Mouse (Mus musculus): ENCODE results near the gene Me3. TPM values are rescaled to one million over a fixed set of nuclear protein-coding genes. Genes with fewer than 3 reads are reported as not detected.
"Not testable (repeated sequence)": the region's sequence is repeated elsewhere in the genome, so short reads cannot be mapped to it uniquely, and the experiment has no call there.

The Me3 gene
- total RNA-seq, 2 experiments from 2014 or later: 0.26 TPM; not detected in 1

- no peak for ATAC-seq (replicated peaks; ENCODE audit: low FRiP score, poor library complexity, severe bottlenecking)
Observed at GRCm38 (mm10) chr7:89720256-89720655, 88.1 kb downstream of the Me3 start.

GRCm38 (mm10) chr7:89726712-89727111, 94.5 kb downstream of the Me3 start:
- no peak for ATAC-seq (replicated peaks; ENCODE audit: low FRiP score, poor library complexity, severe bottlenecking)

DNA sequence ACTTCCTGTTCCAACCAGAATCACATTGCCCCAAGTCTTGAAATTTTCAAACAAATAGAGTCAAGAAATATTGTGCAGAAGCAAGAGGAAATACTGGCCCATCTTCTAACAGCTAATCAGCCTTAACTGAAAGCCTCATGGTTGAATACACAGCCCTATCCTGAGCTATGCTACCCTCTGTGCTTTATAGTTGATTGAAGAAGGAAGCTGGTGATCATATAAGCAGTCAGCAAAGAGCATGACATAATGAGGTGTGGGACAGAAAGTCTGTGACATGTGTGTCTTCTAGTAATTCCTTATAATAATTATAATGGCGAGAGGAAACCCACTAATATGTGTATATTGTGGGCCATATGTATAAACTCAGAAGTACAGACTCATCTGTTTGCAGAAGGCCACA, 95.4 kb downstream of the Me3 start:
- no peak for ATAC-seq (replicated peaks; ENCODE audit: low FRiP score, poor library complexity, severe bottlenecking)

- no peak for ATAC-seq (replicated peaks; ENCODE audit: low FRiP score, poor library complexity, severe bottlenecking)
Observed at GRCm38 (mm10) chr7:89728393-89728792, 96.2 kb downstream of the Me3 start.

DNA sequence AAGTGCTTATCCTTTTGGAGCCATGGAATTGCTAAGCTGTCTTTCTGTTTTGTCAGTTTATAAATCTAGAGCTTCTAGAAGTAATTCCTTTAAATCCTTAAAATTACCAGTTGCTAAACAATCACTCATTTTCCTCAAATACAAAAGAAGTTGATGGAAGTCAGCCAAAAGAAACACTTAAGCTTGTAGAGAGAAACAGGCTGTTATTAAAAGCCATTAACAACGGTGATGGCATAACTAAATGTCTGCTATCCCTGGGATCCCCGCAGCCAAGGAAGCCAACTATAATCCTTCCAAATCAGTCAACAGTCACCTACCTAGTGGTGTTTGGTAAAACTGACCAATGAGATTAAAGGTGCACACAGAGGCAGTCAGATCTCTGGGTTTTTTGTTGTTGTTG, 98.3 kb downstream of the Me3 start:
- ATAC-seq (replicated peaks; ENCODE audit: low FRiP score, poor library complexity, severe bottlenecking): no peak

GRCm38 (mm10) chr7:89731115-89731514, 98.9 kb downstream of the Me3 start:
- ATAC-seq (replicated peaks; ENCODE audit: low FRiP score, poor library complexity, severe bottlenecking): not testable (repeated sequence)

DNA sequence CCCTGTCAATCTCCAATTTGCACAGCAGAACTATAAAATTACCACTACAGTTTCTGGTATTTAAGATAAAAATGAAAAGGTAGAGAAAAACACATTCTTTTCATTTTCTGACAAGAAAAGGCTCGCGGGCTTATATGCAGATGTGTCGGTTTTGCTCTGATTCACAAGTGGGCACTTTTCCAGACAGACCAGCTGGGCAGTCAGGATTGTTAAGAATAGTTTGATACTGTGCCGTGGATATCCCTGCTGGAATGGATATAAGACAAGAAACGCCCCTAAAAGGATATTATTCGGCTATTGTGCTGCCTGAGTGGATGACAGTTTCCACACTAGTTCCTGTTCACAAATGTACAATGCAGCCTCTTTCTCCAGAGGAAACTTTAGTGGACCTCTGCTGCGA, 116.2 kb downstream of the Me3 start:
- ATAC-seq (replicated peaks; ENCODE audit: low FRiP score, poor library complexity, severe bottlenecking): no peak

DNA sequence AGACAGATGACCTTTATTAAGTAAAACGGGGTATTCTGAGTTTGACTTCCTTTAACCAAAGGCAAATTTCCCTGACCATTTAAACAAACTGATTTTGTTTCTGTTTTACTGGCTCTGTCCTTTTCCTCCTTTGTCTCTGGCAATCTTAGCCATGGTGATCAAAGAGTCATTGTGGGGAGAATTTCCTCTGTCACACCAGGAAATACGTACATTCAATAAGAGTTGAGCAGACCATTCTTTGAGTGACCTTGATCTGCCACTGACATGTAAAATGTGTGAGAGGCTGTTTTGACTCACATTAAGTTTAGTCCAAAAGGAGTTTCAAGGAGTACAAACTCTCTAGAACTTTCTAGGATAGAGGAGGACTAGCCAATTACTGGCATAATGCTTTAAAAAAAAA, 117.0 kb downstream of the Me3 start:
- no peak for ATAC-seq (replicated peaks; ENCODE audit: low FRiP score, poor library complexity, severe bottlenecking)

DNA sequence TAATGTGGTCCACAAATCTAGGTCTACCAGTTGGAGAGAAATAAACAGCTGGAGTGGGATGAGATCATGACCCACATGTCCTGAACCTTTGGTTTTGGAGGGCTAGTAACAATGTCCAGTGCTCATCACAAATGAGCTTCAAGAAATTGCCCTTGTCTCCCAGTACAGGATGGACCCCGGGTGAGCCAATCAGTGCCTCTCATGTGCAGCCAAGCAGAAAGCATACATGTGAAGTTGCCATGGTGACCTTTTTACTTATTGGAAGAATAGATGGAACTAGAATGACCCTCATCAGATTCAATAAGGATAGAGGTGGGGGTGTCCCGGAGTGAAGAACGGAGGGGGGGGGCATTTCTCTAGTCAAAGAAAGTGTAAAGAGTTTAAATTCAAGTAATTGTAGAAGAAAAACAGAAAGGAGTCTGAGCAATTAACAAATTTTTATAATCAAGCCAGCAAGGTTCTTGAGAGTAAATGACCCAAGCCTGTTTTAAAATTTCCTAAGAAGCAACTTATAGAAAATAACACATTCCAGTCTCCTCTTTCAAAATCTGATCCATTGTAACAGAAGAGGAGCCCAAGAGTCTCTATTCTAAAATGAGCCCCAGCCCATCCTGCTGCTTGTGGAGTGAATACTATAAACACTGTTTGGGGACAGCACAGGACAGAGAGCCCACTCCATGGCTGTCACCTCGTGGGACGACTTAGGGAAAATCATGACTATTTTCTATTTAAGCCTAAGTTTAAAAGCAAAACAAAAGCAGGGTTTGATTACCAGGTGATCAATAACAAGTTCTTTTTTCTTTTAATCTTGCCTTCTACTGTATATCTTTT, 134.7 kb downstream of the Me3 start:
- ATAC-seq (replicated peaks; ENCODE audit: low FRiP score, poor library complexity, severe bottlenecking): no peak

GRCm38 (mm10) chr7:89769106-89769896, 137.1 kb downstream of the Me3 start:
- no peak for ATAC-seq (replicated peaks; ENCODE audit: low FRiP score, poor library complexity, severe bottlenecking)

DNA sequence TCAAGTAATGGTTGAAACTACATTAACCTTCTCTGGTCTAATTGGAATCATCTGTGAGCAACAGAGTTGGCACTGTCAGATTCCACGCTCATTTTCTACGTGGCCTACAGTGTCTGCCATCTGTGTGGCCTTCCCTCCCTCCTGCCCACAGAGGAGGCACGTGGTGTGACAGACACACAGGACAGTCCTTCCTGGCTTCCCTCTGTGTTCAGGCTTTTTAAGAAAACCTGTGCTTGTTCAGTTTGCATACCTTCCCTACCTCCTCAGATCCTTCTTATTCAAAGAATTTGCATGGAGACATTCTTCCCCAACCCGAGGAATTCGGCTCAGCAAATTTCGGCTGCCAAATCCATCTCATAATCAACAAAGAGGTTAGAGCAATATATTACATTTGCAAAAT, 137.8 kb downstream of the Me3 start:
- no peak for ATAC-seq (replicated peaks; ENCODE audit: low FRiP score, poor library complexity, severe bottlenecking)

GRCm38 (mm10) chr7:89772906-89773305, 140.7 kb downstream of the Me3 start:
- ATAC-seq (replicated peaks; ENCODE audit: low FRiP score, poor library complexity, severe bottlenecking): no peak

- no peak for ATAC-seq (replicated peaks; ENCODE audit: low FRiP score, poor library complexity, severe bottlenecking)
Observed at GRCm38 (mm10) chr7:89773352-89773921, 141.2 kb downstream of the Me3 start.

GRCm38 (mm10) chr7:89773926-89774325, 141.7 kb downstream of the Me3 start:
- no peak for ATAC-seq (replicated peaks; ENCODE audit: low FRiP score, poor library complexity, severe bottlenecking)

- no peak for ATAC-seq (replicated peaks; ENCODE audit: low FRiP score, poor library complexity, severe bottlenecking)
Observed at GRCm38 (mm10) chr7:89775848-89776247, 143.7 kb downstream of the Me3 start.

- no peak for ATAC-seq (replicated peaks; ENCODE audit: low FRiP score, poor library complexity, severe bottlenecking)
Observed at GRCm38 (mm10) chr7:89781391-89781790, 149.2 kb downstream of the Me3 start.

GRCm38 (mm10) chr7:89787735-89788134, 155.5 kb downstream of the Me3 start:
- no peak for ATAC-seq (replicated peaks; ENCODE audit: low FRiP score, poor library complexity, severe bottlenecking)

DNA sequence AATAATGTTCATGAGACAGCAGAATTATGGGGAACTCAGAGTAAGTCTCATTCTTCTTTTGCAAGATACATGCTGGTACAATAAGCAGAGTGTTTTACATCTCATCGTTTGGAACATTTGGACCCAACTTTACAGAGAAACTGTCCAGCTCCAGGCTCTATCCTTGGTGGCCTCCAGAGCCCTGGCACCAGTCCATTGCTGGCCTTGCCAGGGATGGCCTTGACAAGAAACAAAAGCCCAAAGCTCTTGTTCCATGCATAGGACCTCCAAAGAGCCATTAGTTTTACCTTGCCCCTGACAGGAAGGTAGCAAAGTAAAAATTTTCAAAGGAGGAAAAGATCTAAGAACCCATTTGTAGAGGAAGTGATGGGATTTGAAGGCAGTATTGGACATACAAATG, 160.4 kb downstream of the Me3 start:
- ATAC-seq (replicated peaks; ENCODE audit: low FRiP score, poor library complexity, severe bottlenecking): no peak

DNA sequence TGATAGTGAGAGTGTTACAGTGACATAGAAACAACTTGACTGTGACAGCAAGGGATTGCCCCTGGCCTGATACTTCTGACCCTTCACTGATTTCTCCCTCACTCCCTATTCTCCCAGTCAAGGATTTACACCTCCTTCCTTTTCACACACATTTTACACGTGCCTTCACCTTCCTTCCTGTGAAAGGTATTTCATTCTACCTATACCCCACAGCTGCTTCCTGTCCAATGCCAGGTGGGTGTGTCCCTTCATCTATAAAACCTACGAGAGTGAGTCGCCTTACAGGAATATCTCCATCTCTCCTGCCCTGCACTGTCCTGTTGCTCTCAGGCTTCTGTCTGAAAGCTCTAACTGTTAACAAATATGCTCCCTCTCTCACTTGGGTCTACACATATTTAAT, 163.2 kb downstream of the Me3 start:
- no peak for ATAC-seq (replicated peaks; ENCODE audit: low FRiP score, poor library complexity, severe bottlenecking)

DNA sequence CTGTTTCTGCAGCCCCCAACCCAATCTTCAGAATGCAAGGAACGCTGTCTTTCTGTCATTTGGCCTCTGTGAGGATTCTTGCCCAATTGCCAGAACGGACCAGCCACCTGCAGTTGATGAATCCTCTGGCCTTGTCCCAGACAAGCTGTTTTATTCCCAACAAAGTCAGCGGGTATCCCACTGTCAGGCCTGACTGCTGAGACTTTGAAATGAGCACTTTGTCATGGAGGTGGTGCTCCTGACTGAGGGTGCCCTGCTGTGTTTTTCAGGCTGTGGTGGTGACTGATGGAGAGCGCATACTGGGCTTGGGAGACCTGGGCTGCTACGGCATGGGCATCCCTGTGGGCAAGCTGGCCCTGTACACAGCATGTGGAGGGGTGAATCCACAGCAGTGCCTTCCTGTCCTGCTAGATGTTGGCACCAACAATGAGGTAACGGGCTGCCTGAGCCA, 164.2 kb downstream of the Me3 start:
- no peak for ATAC-seq (replicated peaks; ENCODE audit: low FRiP score, poor library complexity, severe bottlenecking)
